Comparison of ENCODE assay signal across 34 mouse cellular contexts in genomic region chr7:128114371-128115105, GRCm38 (mm10). TPM values are rescaled to one million over a fixed set of nuclear protein-coding genes. Genes with fewer than 3 reads are reported as not detected.
"Had no signal": no experiment of that assay in that cellular context is flagged by ENCODE, and none has a peak within 500 bp of the region (broad histone marks: within the 10 kb centered on the region; RNA-seq: fewer than 3 reads in every experiment).

No protein-coding gene starts in this region.

- H3K9ac ChIP-seq: forebrain, embryonic 15.5 days; forebrain, postnatal 0 days; heart, embryonic 13.5 days; heart, embryonic 15.5 days; hindbrain, embryonic 13.5 days; hindbrain, embryonic 15.5 days; intestine, embryonic 15.5 days; kidney, embryonic 15.5 days; limb, embryonic 13.5 days; limb, embryonic 15.5 days had no signal

- H3K4me2 ChIP-seq: forebrain, embryonic 15.5 days; heart, embryonic 11.5 days; heart, embryonic 13.5 days; heart, embryonic 15.5 days; hindbrain, embryonic 13.5 days; hindbrain, embryonic 15.5 days; intestine, embryonic 15.5 days; kidney, embryonic 15.5 days; limb, embryonic 13.5 days; limb, embryonic 15.5 days had no signal

- H3K4me1 ChIP-seq: forebrain, embryonic 15.5 days; heart, embryonic 13.5 days; heart, embryonic 15.5 days; hindbrain, embryonic 13.5 days; hindbrain, embryonic 15.5 days; intestine, embryonic 15.5 days; kidney, embryonic 15.5 days; limb, embryonic 13.5 days; limb, embryonic 15.5 days had no signal

- DNase-seq: forebrain, postnatal 0 days; gastrocnemius, postnatal 14 days; gastrocnemius, postnatal 36 days; heart, adult 18-20 months; heart, postnatal 36 days; kidney, adult 11 months; kidney, adult 2 months; kidney, adult 9 months; kidney, postnatal 14 days; kidney, postnatal 36 days; layer of hippocampus, adult 9-11 months; layer of hippocampus, postnatal 36 days; left cerebral cortex, postnatal 4 days had no signal

- H3K9me3 ChIP-seq: forebrain, embryonic 15.5 days; heart, embryonic 13.5 days; heart, embryonic 15.5 days; hindbrain, embryonic 13.5 days; hindbrain, embryonic 15.5 days; intestine, embryonic 15.5 days; kidney, embryonic 15.5 days; limb, embryonic 13.5 days; limb, embryonic 15.5 days had no signal

- H3K4me3 ChIP-seq: forebrain, embryonic 15.5 days; heart, embryonic 13.5 days; heart, embryonic 15.5 days; hindbrain, embryonic 13.5 days; hindbrain, embryonic 15.5 days; intestine, embryonic 15.5 days; kidney, embryonic 15.5 days; limb, embryonic 13.5 days; limb, embryonic 15.5 days had no signal

- H3K27me3 ChIP-seq: forebrain, embryonic 15.5 days; heart, embryonic 13.5 days; heart, embryonic 15.5 days; hindbrain, embryonic 13.5 days; hindbrain, embryonic 15.5 days; intestine, embryonic 15.5 days; kidney, embryonic 15.5 days; limb, embryonic 13.5 days; limb, embryonic 15.5 days had no signal

- H3K27ac ChIP-seq: forebrain, embryonic 15.5 days; heart, embryonic 13.5 days; heart, embryonic 15.5 days; hindbrain, embryonic 13.5 days; hindbrain, embryonic 15.5 days; hindbrain, postnatal 0 days; intestine, embryonic 15.5 days; kidney, embryonic 15.5 days; kidney, postnatal 0 days; limb, embryonic 13.5 days; limb, embryonic 15.5 days had no signal

- H3K36me3 ChIP-seq: forebrain, embryonic 15.5 days; heart, embryonic 13.5 days; heart, embryonic 15.5 days; hindbrain, embryonic 13.5 days; hindbrain, embryonic 15.5 days; intestine, embryonic 15.5 days; kidney, embryonic 15.5 days; limb, embryonic 13.5 days; limb, embryonic 15.5 days had no signal

- ATAC-seq: forebrain, embryonic 15.5 days; forebrain, postnatal 0 days; hindbrain, postnatal 0 days; intestine, embryonic 15.5 days had no signal

RNA-seq across cellular contexts. Expression of gene Itgax, which starts 14.8 kb away (rescaled TPM):
- polyA plus RNA-seq: forebrain, embryonic 15.5 days; hindbrain, embryonic 11.5 days; hindbrain, embryonic 13.5 days; hindbrain, embryonic 15.5 days; hindbrain, postnatal 0 days; limb, embryonic 11.5 days; limb, embryonic 13.5 days had no signal

RNA-seq across cellular contexts. Expression of gene Itgad, which starts 39.6 kb away (rescaled TPM):
- total RNA-seq: gastrocnemius, postnatal 14 days; gastrocnemius, postnatal 36 days; heart, adult 18-20 months; hindbrain, postnatal 0 days; left cerebral cortex, adult 18-20 months had no signal
- polyA plus RNA-seq: forebrain, embryonic 15.5 days; heart, embryonic 11.5 days; hindbrain, embryonic 11.5 days; hindbrain, embryonic 13.5 days; hindbrain, embryonic 15.5 days; hindbrain, postnatal 0 days; intestine, embryonic 15.5 days; kidney, embryonic 15.5 days; kidney, postnatal 0 days; limb, embryonic 11.5 days; limb, embryonic 13.5 days; limb, embryonic 15.5 days had no signal

RNA-seq across cellular contexts. Expression of gene Gm49368, which starts 52.1 kb away (rescaled TPM):
- total RNA-seq: forebrain, postnatal 0 days; gastrocnemius, adult 18-20 months; gastrocnemius, adult 8-10 months; gastrocnemius, postnatal 14 days; heart, adult 18-20 months; heart, postnatal 36 days; hematopoietic stem cell, adult 5-6 weeks; hindbrain, postnatal 0 days; layer of hippocampus, postnatal 36 days; left cerebral cortex, adult 18-20 months; left cerebral cortex, postnatal 25 days; left cerebral cortex, postnatal 4 days had no signal
- polyA plus RNA-seq: forebrain, embryonic 15.5 days; forebrain, postnatal 0 days; gonadal fat pad, adult 2 months; heart, embryonic 11.5 days; heart, embryonic 13.5 days; heart, embryonic 15.5 days; heart, postnatal 0 days; hindbrain, embryonic 11.5 days; hindbrain, embryonic 13.5 days; hindbrain, embryonic 15.5 days; hindbrain, postnatal 0 days; intestine, embryonic 15.5 days; kidney, adult 2 months; kidney, embryonic 15.5 days; kidney, postnatal 0 days; limb, embryonic 11.5 days; limb, embryonic 13.5 days; limb, embryonic 15.5 days had no signal
